Mouse (Mus musculus) layer of hippocampus, postnatal 25 days (tissue): Measurements from ENCODE around the gene Olfr164. TPM values are rescaled to one million over a fixed set of nuclear protein-coding genes. Genes with fewer than 3 reads are reported as not detected.

Experiments
- DNase-seq, 2 experiments: peaks; one replicate each; pipeline ENCODE4 v3.0.0; 2022; ENCODE audit warnings: mixed read lengths in 2 of 2, low spot score in 1 of 2; ENCODE audit errors: extremely low spot score in 1 of 2
- microRNA-seq, 2 experiments: library from miRNA; unstranded; fragments of <30 nt; microRNA quantifications; one replicate each; pipeline ENCODE4 v1.2.0; 2021
- total RNA-seq, 2 experiments: library from RNA; stranded (reverse); gene quantifications; 2 replicates each; pipeline ENCODE4 v1.2.3; 2021

Gene Olfr164
- total RNA-seq = not detected

DNA sequence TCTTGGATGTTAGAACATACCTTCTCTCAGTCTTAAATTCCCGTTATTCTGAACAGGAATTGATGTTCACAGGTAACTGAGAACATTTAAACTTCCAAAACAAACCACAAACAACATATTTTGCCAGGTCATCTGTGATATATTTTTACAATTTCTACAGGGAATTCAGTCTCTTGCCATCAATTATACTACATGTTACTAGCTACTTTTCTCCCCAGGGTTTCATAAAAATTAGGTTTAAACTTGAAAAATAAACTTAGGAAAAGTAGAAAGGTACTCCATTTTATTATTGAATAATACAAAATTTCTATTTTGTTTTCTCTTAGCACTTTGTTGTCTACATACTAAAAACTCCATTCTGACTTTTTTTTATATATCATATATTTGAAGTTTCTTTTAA, at the start of gene Olfr164:
Gene Olfr164, minus strand, starts transcription at position 101 of the 400 bp plus-strand sequence.
- DNase-seq = no peak

DNA sequence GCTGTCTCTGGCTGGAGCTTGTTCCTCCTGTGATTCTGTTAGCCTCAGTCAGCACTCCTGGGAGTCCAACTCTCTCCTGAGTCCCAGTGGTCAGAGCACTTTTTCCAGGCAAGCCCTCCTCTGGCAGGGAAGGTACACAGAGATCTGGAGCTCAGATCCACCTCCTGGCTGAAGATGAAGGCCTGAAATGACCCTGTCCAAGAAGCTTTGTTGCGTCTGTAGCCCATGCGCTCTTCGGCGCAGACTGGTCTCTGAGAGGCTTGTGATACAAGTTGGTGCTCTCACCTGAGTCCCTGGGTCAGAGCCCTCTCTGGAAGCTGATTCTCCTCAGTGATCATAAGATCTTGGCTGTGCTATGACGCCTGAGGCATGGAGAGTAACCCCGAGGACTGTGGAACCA, 35.2 kb upstream of the Olfr164 start:
- DNase-seq = no peak

DNA sequence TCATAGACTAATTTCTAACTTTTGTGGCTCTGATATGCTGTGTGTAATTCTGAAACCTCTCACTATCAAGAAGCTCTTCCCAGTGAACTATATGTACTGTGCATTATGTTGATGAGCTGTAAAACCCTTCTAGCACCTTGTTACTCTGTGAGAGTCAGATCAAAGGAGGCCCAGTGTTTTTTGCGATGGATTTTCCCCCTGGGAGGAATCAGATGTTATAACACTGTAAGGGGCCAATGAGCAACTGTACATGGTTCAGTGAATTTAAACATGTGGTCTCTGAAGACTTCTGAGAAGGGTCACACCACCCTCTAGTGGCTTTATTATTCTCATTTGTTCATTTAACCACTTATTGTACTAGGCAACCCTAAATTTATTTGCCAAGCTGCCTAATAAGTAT, 50.6 kb downstream of the Olfr164 start:
- no peak for DNase-seq

DNA sequence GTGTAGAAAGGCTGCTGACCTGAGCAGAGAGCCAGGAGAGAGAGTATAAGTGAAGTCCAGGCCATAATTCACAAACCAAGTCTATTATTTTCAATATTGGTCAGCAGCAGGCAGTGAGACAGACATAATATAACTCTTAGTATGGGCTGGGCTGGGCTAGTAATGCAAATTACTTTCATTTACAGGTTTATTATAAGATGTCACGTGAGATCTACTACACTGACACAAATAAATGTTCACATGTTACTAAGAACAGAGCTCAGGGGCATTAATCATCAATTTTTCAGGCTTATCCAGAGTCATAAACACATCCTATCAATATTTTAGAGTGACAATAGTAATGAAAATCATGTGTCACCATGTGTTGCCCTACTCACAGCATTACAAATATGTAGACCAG, 53.1 kb downstream of the Olfr164 start:
- DNase-seq = no peak

DNA sequence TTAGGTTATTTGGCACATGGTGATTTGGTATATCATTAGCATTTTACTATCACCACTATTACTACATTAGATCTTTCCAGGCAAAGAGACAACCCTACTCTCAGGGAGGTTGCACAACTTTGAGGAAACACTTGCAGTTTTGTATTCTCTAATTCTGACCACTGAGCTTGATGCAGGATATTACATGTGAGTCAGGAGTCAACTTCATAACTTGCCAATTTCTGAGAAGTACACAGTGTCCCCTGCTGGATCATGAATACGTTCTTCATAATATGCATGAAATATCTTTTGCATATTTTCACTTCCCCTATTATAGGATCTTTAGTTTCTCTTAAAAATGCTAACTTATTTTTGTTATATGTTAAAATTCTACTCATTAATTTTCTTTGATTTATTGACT, 68.0 kb downstream of the Olfr164 start:
- DNase-seq = no peak

DNA sequence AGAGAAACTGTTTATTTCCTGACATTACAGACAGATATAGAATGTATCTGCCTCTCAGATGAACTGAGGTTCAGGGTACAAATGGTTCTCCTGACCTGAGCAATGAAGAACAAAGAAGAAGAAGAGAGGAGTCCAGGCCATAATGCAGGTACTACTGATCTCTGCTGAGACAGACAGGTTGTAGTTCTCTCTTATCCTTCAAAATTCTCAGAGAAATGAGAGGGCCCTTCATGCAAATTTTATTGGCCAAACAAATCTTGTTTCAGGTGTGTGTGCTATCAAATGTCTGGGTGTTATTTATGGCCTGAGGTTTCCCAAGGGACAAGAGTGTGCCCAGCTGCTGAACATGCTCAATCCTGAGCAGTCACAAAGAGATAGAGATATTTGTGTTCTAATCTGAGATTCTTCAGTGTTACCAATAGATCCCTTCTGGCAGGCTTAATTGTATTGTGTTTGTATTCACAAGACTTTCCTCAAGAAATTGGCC, 72.3 kb downstream of the Olfr164 start:
- DNase-seq = no peak

DNA sequence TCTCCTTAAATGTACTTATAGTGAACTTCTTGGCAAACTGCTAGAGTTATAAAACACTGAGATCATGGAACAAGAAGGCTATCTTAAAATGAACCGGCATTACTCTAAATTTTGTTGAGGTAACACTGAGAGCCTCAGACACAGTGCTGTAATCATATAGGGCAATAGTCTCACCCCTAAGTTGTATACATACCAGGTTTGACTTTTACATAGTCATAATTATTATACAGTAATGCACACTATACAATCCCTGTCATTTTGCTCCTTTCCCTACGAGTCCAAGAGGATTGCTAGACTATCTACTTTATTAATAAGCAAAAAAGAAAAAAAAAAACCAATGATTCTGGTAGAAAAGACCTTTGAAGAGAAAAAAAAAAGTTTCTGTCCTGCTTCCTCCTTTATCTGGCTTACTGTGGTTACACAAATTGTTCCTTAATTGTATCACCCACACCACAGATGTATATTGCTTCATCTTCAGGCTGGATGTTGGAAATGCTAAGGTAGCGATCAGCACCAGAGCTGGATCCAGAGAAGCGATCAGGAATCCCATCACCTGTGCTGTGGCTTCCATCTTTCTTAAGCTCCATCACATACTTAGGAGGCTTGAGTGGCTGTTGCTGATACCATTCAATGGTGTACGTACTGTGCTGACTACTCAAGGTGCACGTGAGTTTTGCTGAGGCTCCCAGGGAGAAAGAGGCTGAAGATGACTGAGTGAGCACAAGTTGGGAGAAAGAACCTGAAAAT, 72.9 kb downstream of the Olfr164 start:
- no peak for DNase-seq

DNA sequence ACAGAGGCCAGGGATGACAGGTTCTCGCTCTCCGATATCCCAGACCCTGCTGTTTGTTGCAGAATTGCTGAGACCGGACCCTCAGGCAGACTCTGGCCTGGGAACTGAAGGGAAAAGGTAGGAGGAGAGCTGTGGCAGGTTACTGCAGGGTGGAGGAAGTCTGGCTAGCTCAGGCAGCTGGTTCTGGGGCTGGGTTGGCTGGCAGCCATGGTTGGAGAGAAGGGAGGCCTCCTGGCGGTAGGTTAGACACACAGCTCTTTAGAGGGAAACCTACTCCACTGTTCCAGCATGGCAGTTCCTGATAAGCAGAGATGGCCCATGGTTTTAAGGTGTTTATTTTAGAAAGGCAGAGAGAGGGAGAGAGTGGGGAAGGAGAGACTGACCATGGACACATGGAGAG, 77.1 kb downstream of the Olfr164 start:
- no peak for DNase-seq

Small RNA genes within 50 kb of the gene (microRNA-seq; reads per million reads assigned to microRNA genes)
- 0 reads per million in 2 experiments for gene Gm23612

Other genes starting within 250 kb of the Olfr164 start
- not detected for gene Olfr165, start 109.1 kb upstream of the Olfr164 start, total RNA-seq
- not detected for gene Olfr166, start 169.6 kb upstream of the Olfr164 start, total RNA-seq
- gene Olfr167, start 208.2 kb upstream of the Olfr164 start, total RNA-seq = not detected
- not detected for gene Olfr168, start 221.5 kb upstream of the Olfr164 start, total RNA-seq